Mouse (Mus musculus): ENCODE results near the gene Eml1. TPM values are rescaled to one million over a fixed set of nuclear protein-coding genes. Genes with fewer than 3 reads are reported as not detected.

The Eml1 gene
- total and polyA plus RNA-seq, 2 experiments from 2014 or later, result 61.3 to 69.3 TPM

- DNase-seq (ENCODE audit: low spot score) (no peak), ATAC-seq (ENCODE audit: insufficient read depth, low read depth) (no peak)
- no peak overlapping the region for H3K9ac ChIP-seq (replicated peaks; ENCODE audit: low read depth, low read length)
- no peaks in the 10 kb centered on the region for H3K9me3 ChIP-seq (replicated peaks; ENCODE audit: control insufficient read depth, low read length)
- H3K4me3 ChIP-seq (ENCODE audit: low read depth, low read length), result no peak overlapping the region
- no peak overlapping the region for H3K27ac ChIP-seq (ENCODE audit: low read depth)
- no peak for TF ChIP-seq EP300 (IDR thresholded peaks at IDR 0.05; ENCODE audit: low read depth)
- TF ChIP-seq CTCF (IDR thresholded peaks at IDR 0.05; ENCODE audit: low read depth), result no peak
- H3K36me3 ChIP-seq (replicated peaks; ENCODE audit: control insufficient read depth, insufficient read depth, low read length), result no peaks in the 10 kb centered on the region
- 42% methylated on average over 5 of the region's 5 CpGs for WGBS
- peaks cover 24% of the 10 kb centered on the region for H3K4me1 ChIP-seq (ENCODE audit: control insufficient read depth, insufficient read depth)
- H3K4me2 ChIP-seq (ENCODE audit: low read depth, low read length), result no peak overlapping the region
- H3K27me3 ChIP-seq (ENCODE audit: control insufficient read depth, insufficient read depth, low read length), result no peaks in the 10 kb centered on the region
These were observed 79.8 kb downstream of the Eml1 start for GRCm38 (mm10) chr12:108450546-108450945.

GRCm38 (mm10) chr12:108452151-108452874 lies 81.6 kb downstream of the Eml1 start:
- H3K4me3 ChIP-seq (ENCODE audit: low read depth, low read length), result no peak overlapping the region
- no peaks in the 10 kb centered on the region for H3K9me3 ChIP-seq (replicated peaks; ENCODE audit: control insufficient read depth, low read length)
- H3K4me2 ChIP-seq (ENCODE audit: low read depth, low read length), result no peak overlapping the region
- no peak overlapping the region for H3K27ac ChIP-seq (ENCODE audit: low read depth)
- no peaks in the 10 kb centered on the region for H3K36me3 ChIP-seq (replicated peaks; ENCODE audit: control insufficient read depth, insufficient read depth, low read length)
- no peak for TF ChIP-seq CTCF (IDR thresholded peaks at IDR 0.05; ENCODE audit: low read depth)
- no peak for TF ChIP-seq EP300 (IDR thresholded peaks at IDR 0.05; ENCODE audit: low read depth)
- WGBS, result 65% methylated on average over 16 of the region's 16 CpGs
- DNase-seq (ENCODE audit: low spot score), result no peak
- no peak overlapping the region for H3K9ac ChIP-seq (replicated peaks; ENCODE audit: low read depth, low read length)
- H3K27me3 ChIP-seq (ENCODE audit: control insufficient read depth, insufficient read depth, low read length), result no peaks in the 10 kb centered on the region
- ATAC-seq (ENCODE audit: insufficient read depth, low read depth), result no peak
- peaks cover 24% of the 10 kb centered on the region for H3K4me1 ChIP-seq (ENCODE audit: control insufficient read depth, insufficient read depth)

GRCm38 (mm10) chr12:108453561-108454044 lies 82.8 kb downstream of the Eml1 start:
- Histone ChIP-seq H3K9me3 (replicated peaks; ENCODE audit: control insufficient read depth, low read length) (no peaks in the 10 kb centered on the region), H3K36me3 (replicated peaks; ENCODE audit: control insufficient read depth, insufficient read depth, low read length) (peaks cover 8% of the 10 kb centered on the region), H3K4me3 (ENCODE audit: low read depth, low read length) (no peak overlapping the region), H3K4me2 (ENCODE audit: low read depth, low read length) (no peak overlapping the region), H3K27ac (ENCODE audit: low read depth) (no peak overlapping the region), H3K4me1 (ENCODE audit: control insufficient read depth, insufficient read depth) (peaks cover 24% of the 10 kb centered on the region), H3K9ac (replicated peaks; ENCODE audit: low read depth, low read length) (no peak overlapping the region), H3K27me3 (ENCODE audit: control insufficient read depth, insufficient read depth, low read length) (no peaks in the 10 kb centered on the region)
- DNase-seq (ENCODE audit: low spot score) (no peak), ATAC-seq (ENCODE audit: insufficient read depth, low read depth) (no peak)
- no peak for TF ChIP-seq EP300 (IDR thresholded peaks at IDR 0.05; ENCODE audit: low read depth)
- TF ChIP-seq CTCF (IDR thresholded peaks at IDR 0.05; ENCODE audit: low read depth), result no peak
- WGBS, result 79% methylated on average over 8 of the region's 8 CpGs

- Histone ChIP-seq H3K4me1 (ENCODE audit: control insufficient read depth, insufficient read depth) (peaks cover 13% of the 10 kb centered on the region), H3K4me3 (ENCODE audit: low read depth, low read length) (no peak overlapping the region), H3K27ac (ENCODE audit: low read depth) (no peak overlapping the region), H3K4me2 (ENCODE audit: low read depth, low read length) (no peak overlapping the region), H3K9me3 (replicated peaks; ENCODE audit: control insufficient read depth, low read length) (no peaks in the 10 kb centered on the region), H3K36me3 (replicated peaks; ENCODE audit: control insufficient read depth, insufficient read depth, low read length) (peaks cover 8% of the 10 kb centered on the region), H3K27me3 (ENCODE audit: control insufficient read depth, insufficient read depth, low read length) (no peaks in the 10 kb centered on the region), H3K9ac (replicated peaks; ENCODE audit: low read depth, low read length) (no peak overlapping the region)
- DNase-seq (ENCODE audit: low spot score) (no peak), ATAC-seq (ENCODE audit: insufficient read depth, low read depth) (no peak)
- TF ChIP-seq CTCF (IDR thresholded peaks at IDR 0.05; ENCODE audit: low read depth), result no peak
- TF ChIP-seq EP300 (IDR thresholded peaks at IDR 0.05; ENCODE audit: low read depth), result no peak
- 74% methylated on average over 4 of the region's 4 CpGs for WGBS
These were observed 84.2 kb downstream of the Eml1 start for GRCm38 (mm10) chr12:108455004-108455403.

- no peaks in the 10 kb centered on the region for H3K9me3 ChIP-seq (replicated peaks; ENCODE audit: control insufficient read depth, low read length)
- WGBS, result 92% methylated on average over 1 of the region's 1 CpGs
- no peak overlapping the region for H3K27ac ChIP-seq (ENCODE audit: low read depth)
- H3K4me2 ChIP-seq (ENCODE audit: low read depth, low read length), result no peak overlapping the region
- H3K27me3 ChIP-seq (ENCODE audit: control insufficient read depth, insufficient read depth, low read length), result no peaks in the 10 kb centered on the region
- TF ChIP-seq EP300 (IDR thresholded peaks at IDR 0.05; ENCODE audit: low read depth), result no peak
- no peak for TF ChIP-seq CTCF (IDR thresholded peaks at IDR 0.05; ENCODE audit: low read depth)
- no peak for ATAC-seq (ENCODE audit: insufficient read depth, low read depth)
- no peak for DNase-seq (ENCODE audit: low spot score)
- H3K9ac ChIP-seq (replicated peaks; ENCODE audit: low read depth, low read length), result no peak overlapping the region
- peaks cover 34% of the 10 kb centered on the region for H3K36me3 ChIP-seq (replicated peaks; ENCODE audit: control insufficient read depth, insufficient read depth, low read length)
- no peak overlapping the region for H3K4me3 ChIP-seq (ENCODE audit: low read depth, low read length)
- H3K4me1 ChIP-seq (ENCODE audit: control insufficient read depth, insufficient read depth), result no peaks in the 10 kb centered on the region
These were observed 102.1 kb downstream of the Eml1 start for GRCm38 (mm10) chr12:108472898-108473297.

GRCm38 (mm10) chr12:108474440-108474839 lies 103.7 kb downstream of the Eml1 start:
- ATAC-seq (ENCODE audit: insufficient read depth, low read depth) (no peak), DNase-seq (ENCODE audit: low spot score) (no peak)
- no peaks in the 10 kb centered on the region for H3K27me3 ChIP-seq (ENCODE audit: control insufficient read depth, insufficient read depth, low read length)
- H3K9me3 ChIP-seq (replicated peaks; ENCODE audit: control insufficient read depth, low read length), result no peaks in the 10 kb centered on the region
- H3K27ac ChIP-seq (ENCODE audit: low read depth), result no peak overlapping the region
- H3K4me2 ChIP-seq (ENCODE audit: low read depth, low read length), result no peak overlapping the region
- WGBS, result 69% methylated on average over 3 of the region's 3 CpGs
- H3K9ac ChIP-seq (replicated peaks; ENCODE audit: low read depth, low read length), result no peak overlapping the region
- peaks cover 34% of the 10 kb centered on the region for H3K36me3 ChIP-seq (replicated peaks; ENCODE audit: control insufficient read depth, insufficient read depth, low read length)
- no peak overlapping the region for H3K4me3 ChIP-seq (ENCODE audit: low read depth, low read length)
- no peak for TF ChIP-seq EP300 (IDR thresholded peaks at IDR 0.05; ENCODE audit: low read depth)
- H3K4me1 ChIP-seq (ENCODE audit: control insufficient read depth, insufficient read depth), result no peaks in the 10 kb centered on the region

Data from heart, postnatal 0 days (tissue).